Mouse (Mus musculus) heart, postnatal 10 days (tissue): ENCODE data around the gene Cacng5. TPM values are rescaled to one million over a fixed set of nuclear protein-coding genes. Genes with fewer than 3 reads are reported as not detected.

Experiments
- DNase-seq, 2 experiments: peaks; one replicate each; pipeline ENCODE4 v3.0.0; 2021
- intact Hi-C: fragments of 180-260 bp; cut with DNase I; formaldehyde crosslinking; loops from one replicate; pipeline ENCODE4 v1.15.1; 2025
- total RNA-seq, 2 experiments: library from RNA; stranded (reverse); gene quantifications; 2 replicates each; pipeline ENCODE4 v1.2.3; 2021

Cacng5 gene
- total RNA-seq, result under 1 TPM; 0.12 to 0.14 TPM

- intact Hi-C loops, result no loop called here
- DNase-seq, result no peak
Measured at GRCm38 (mm10) chr11:107914634-107915226, at the start of gene Cacng5. Cacng5 (minus strand) TSS chr11:107915055.

- intact Hi-C loops, result no loop called here
- no peak for DNase-seq
Measured at GRCm38 (mm10) chr11:107957566-107958350, 42.9 kb upstream of the Cacng5 start.

- DNase-seq, result no peak
- intact Hi-C loops, result no loop called here
Measured at GRCm38 (mm10) chr11:107955191-107956062, 40.6 kb upstream of the Cacng5 start.

- intact Hi-C loops, result no loop called here
- peak; percentile 27 to 44 for DNase-seq
Measured at GRCm38 (mm10) chr11:107951431-107951830, 36.6 kb upstream of the Cacng5 start.

- DNase-seq, result no peak
- intact Hi-C loops, result no loop called here
Measured at GRCm38 (mm10) chr11:107950658-107951057, 35.8 kb upstream of the Cacng5 start.

- DNase-seq, result peak; percentile 21 to 43
- intact Hi-C loops, result no loop called here
Measured at GRCm38 (mm10) chr11:107950211-107950610, 35.4 kb upstream of the Cacng5 start.

GRCm38 (mm10) chr11:107947951-107948350, 33.1 kb upstream of the Cacng5 start:
- intact Hi-C loops, result no loop called here
- DNase-seq, result no peak

GRCm38 (mm10) chr11:107946823-107947222, 32.0 kb upstream of the Cacng5 start:
- intact Hi-C loops, result no loop called here
- no peak for DNase-seq

GRCm38 (mm10) chr11:107936929-107937328, 22.1 kb upstream of the Cacng5 start:
- no peak for DNase-seq
- intact Hi-C loops, result no loop called here

- intact Hi-C loops, result no loop called here
- DNase-seq, result no peak
Measured at GRCm38 (mm10) chr11:107931721-107932120, 16.9 kb upstream of the Cacng5 start.

- intact Hi-C loops, result no loop called here
- DNase-seq, result no peak
Measured at GRCm38 (mm10) chr11:107931288-107931687, 16.4 kb upstream of the Cacng5 start.

- intact Hi-C loops, result no loop called here
- no peak for DNase-seq
Measured at GRCm38 (mm10) chr11:107929712-107930111, 14.9 kb upstream of the Cacng5 start.

- intact Hi-C loops, result no loop called here
- DNase-seq, result peak; percentile 21 to 41
Measured at GRCm38 (mm10) chr11:107919852-107920508, 5.1 kb upstream of the Cacng5 start.

- DNase-seq, result no peak
- intact Hi-C loops, result no loop called here
Measured at GRCm38 (mm10) chr11:107917721-107918235, 2.9 kb upstream of the Cacng5 start.

- intact Hi-C loops, result no loop called here
- no peak for DNase-seq
Measured at GRCm38 (mm10) chr11:107913317-107913716, 1.5 kb downstream of the Cacng5 start.

- intact Hi-C loops, result no loop called here
- DNase-seq, result no peak
Measured at GRCm38 (mm10) chr11:107905364-107905763, 9.5 kb downstream of the Cacng5 start.

- intact Hi-C loops, result no loop called here
- peak; percentile 33 to 40 for DNase-seq
Measured at GRCm38 (mm10) chr11:107903966-107904605, 10.8 kb downstream of the Cacng5 start.

GRCm38 (mm10) chr11:107900470-107900869, 14.4 kb downstream of the Cacng5 start:
- intact Hi-C loops, result no loop called here
- no peak for DNase-seq

- intact Hi-C loops, result no loop called here
Measured at GRCm38 (mm10) chr11:107898698-107899097, 16.2 kb downstream of the Cacng5 start.

GRCm38 (mm10) chr11:107895635-107896034, 19.2 kb downstream of the Cacng5 start:
- intact Hi-C loops, result no loop called here

More at GRCm38 (mm10) chr11:107898698-107899097, 16.2 kb downstream of the Cacng5 start:
- DNase-seq, result no peak

More at GRCm38 (mm10) chr11:107895635-107896034, 19.2 kb downstream of the Cacng5 start:
- no peak for DNase-seq
